Mouse (Mus musculus) c-Kit-positive CD71-positive TER-119-positive erythroid progenitor cells, embryonic 14.5 days (primary cell): ENCODE measurements around the gene Napepld.
"Not testable (repeated sequence)": the region's sequence is repeated elsewhere in the genome, so short reads cannot be mapped to it uniquely, and the experiment has no call there.

ENCODE experiments used
- DNase-seq: peaks from one replicate; pipeline ENCODE4 v3.0.0-alpha.2; 2013; ENCODE audit warnings: low spot score

Gene Napepld

GRCm38 (mm10) chr5:21667191-21668137, 33.7 kb downstream of the Napepld start:
- no peak for DNase-seq

DNA sequence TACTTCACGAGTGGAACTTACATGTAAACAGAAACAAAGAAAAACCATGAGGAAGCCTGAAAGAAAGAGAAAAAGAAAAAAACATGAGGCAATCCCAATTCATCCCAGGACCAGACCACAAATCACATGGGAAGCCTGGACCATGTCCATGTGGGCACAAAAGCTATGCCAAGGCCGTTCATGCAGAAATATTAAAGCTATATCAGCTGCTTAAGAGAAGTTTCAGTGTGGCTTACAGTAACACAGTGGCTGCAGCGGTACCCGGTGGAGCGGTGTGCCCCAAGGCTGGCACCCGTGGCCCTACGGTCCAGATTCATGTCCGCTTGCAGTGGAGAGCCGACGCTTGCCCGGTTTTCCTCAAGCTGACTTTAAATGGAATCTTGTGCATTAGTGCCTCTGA, 38.1 kb downstream of the Napepld start:
- DNase-seq: no peak

DNA sequence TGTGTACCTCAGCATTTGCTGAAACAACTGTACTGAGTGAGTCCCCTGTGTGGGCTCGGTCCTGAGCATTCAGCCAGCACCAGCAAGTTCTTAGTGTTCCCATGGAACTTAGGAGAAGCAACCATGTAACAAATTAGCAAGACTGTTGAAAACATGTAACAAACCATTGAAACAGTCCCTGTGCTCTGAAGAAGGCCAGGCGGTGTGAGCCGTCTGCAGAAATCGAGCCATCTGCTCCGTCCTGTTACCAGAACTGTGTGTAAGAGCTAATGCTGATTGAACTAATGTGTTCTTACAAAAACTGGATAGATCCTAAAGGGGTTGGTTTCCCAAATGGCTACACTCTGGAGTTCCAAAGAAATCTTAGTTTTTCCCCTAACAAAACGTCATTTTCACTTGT, 40.3 kb downstream of the Napepld start:
- DNase-seq: no peak

DNA sequence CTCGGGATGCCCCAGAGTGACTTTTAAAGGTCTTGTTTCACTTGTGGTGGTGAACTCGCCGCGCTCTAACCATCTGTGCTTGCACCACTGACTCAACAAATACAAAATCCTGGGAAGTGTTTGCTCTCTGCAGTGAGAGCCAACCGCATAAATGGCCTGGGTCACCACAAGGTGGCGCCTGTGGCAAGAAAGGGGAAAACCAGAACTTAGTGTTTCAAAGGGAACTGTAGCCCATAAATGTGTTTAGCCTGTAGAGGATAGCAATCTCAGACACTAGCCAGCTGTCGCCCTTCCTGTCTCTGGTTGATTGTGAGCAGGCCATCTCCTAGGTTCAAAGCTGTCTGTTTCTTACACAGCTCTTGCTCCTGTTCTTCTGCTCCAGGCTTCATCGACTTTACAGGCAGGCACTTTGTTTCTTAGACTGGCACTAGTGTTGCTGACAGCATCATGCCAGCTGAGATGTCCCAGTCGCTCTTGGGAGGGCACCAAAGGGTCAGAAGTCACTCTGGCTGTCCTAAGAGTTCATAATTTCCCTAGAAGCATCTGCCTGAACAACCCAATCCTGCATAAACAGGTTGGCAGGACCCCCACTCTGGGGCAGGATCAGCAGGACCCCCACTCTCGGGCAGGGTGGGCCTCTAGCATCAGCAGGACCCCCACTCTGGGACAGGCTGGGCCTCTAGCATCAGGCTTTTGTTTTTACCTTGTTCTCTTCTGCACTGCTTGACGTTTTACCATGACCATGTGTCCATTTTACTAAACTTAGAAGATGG, 42.4 kb downstream of the Napepld start:
- DNase-seq: peak; percentile 47

GRCm38 (mm10) chr5:21658038-21658437, 43.2 kb downstream of the Napepld start:
- DNase-seq: no peak

DNA sequence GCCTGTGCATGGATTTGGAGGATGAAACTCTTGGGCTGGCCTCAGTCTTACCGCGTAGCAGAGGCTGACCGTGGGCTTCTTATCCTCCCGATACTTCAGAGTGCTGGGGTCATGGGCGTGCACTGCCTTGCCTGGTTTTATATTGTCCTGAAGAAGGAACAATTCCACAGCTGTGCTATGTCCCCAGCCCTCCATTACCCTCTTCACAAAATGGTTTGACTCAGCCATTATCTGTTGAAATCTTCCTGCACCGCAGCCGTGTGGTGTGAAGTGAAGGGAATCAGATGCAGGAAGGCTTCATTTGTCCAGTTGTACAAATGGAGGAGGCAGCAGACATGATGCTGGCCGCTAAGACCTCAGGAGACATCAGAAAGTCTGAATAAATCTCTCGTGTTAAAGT, 44.3 kb downstream of the Napepld start:
- DNase-seq: no peak

- no peak for DNase-seq
Measured at GRCm38 (mm10) chr5:21651885-21652612, 49.1 kb downstream of the Napepld start.

DNA sequence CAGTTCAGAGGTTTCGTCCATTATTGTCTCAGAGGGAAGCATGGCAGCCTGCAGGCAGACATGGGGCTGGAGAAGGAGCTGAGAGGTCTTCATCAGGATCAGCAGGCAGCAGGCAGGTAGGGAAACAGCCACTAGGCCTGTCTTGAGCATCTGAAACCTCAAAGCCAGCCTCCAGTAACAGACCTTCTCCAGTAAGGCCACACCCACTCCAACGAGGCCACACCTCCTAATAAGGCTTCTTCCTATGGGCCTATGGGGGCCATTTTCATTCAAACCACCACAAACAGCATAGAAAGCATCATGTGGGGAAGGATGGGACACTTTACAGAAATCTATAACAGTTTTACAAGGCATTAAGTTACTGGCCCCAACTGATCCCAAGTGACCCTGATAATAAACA, 50.5 kb downstream of the Napepld start:
- DNase-seq: no peak

- peak; percentile 9 for DNase-seq
Measured at GRCm38 (mm10) chr5:21646133-21646491, 55.1 kb downstream of the Napepld start.

DNA sequence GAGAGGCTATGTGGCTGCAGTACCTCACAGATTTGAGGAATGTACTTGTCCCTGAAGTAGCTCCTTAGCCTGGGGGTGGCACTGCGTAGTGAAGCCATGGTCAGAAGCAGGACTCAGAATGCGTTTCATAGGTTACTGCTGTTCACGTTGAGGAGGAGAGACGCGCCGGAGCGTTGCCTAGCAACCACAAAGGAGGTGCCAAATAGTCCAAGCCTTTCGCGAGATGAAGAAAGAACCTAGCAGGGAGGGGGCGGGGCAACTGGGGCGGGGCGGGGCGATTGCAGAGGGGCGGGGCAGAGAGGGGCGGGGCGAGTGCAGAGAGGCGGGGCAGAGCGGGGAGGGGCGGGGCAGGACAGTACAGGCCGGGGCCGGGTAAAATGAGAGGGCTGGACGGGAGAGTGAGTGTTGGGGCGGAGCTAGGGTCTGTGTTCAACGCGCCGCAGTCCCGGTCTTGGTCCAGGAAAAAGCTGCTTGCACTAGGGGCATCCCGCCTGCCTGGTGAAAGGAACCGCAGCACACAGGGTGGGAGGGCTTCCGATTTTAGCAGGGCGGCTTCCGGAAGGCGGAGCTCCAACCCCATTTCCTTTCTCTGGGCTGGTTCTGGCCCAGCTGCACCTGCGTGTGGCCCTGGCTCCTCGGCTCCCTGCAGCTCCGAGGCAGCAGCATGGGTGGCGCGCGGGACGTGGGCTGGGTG, 55.6 kb downstream of the Napepld start, which contains the start of the genes Fbxl13 and Armc10:
Fbxl13 (minus strand) TSS at position 196 of the 694 bp plus-strand sequence.
Armc10 (plus strand) TSS at position 375 of the 694 bp plus-strand sequence.
- DNase-seq: peak; percentile 78

DNA sequence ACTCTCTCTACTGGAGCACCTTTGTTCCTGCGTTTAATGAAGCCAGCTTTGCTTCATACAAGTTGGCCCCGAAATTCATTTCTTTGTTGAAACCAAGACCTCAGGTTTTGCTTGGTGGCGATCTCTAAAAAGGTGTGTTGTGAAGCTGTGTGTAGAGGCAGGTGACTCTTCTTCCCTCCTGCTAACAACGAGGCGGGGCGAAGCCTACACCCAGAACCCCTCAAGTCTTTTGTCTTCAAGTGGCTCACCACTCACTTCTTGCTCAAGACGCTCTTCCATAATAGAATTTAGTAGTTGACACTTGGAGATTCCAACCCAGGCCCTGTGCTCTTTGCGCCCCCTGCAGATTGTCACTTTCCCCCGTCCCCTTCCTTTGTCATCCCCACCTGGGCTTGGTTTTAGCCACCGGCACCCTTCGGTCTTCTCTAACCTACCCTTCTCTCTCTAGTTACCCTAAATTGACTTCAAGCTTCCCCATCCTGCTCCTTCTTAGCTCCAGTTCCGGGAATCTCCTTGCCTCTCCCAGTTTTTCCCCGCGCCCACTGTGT, 56.2 kb downstream of the Napepld start:
- DNase-seq: no peak

- DNase-seq: no peak
Measured at GRCm38 (mm10) chr5:21643606-21644005, 57.6 kb downstream of the Napepld start.

GRCm38 (mm10) chr5:21640961-21641360, 60.2 kb downstream of the Napepld start:
- peak; percentile 31 for DNase-seq

DNA sequence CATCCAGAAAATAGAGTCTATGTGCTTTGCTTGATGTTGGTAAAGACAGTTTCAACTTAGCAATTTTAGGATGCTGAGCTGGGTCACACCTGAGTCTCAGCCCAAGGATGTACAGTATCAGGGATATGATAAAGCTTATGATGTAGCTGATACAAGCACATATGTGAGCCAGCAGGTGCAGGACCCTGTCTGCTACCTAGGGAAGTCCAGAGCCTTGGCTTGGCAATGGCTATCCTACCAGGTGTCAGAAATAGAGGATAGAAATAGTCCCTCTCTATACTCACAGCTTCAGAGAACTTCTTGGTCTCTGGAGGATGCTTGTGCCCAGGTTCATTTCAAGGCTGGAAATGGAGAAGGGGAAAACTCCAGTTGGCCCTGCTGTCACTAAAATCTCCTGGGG, 75.3 kb downstream of the Napepld start:
- no peak for DNase-seq

DNA sequence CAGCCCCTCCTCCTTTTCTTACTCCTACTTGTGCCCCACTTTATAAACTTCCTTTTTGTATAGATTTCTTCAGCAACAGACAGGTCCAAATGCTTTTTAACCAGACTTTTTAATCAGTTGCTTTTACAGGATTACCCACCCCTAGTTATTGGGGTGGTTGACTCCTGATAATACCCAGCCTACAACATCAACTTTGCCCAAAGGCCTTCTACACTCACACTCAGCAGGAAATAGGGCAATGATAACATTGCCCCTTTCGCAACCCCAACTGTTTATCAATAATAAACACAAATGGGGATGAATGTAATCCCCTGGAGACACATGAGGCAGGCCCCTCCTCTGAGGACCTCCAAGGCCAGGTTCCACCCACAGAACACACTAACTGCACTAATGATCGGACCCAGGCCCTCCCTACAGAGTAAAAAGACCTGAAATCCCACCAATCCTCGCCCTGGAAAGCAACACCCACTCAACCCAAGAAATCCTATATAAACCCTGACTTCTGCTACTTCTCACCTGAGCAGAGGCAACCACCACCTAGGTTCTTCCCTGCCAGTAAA, 84.7 kb downstream of the Napepld start:
- DNase-seq: no peak

GRCm38 (mm10) chr5:21614299-21614698, 86.9 kb downstream of the Napepld start:
- DNase-seq: not testable (repeated sequence)
